Mouse (Mus musculus): ENCODE data around the gene Krt27. TPM values are rescaled to one million over a fixed set of nuclear protein-coding genes. Genes with fewer than 3 reads are reported as not detected.

Gene Krt27
- total RNA-seq, 2 experiments from 2014 or later, result not detected

DNA sequence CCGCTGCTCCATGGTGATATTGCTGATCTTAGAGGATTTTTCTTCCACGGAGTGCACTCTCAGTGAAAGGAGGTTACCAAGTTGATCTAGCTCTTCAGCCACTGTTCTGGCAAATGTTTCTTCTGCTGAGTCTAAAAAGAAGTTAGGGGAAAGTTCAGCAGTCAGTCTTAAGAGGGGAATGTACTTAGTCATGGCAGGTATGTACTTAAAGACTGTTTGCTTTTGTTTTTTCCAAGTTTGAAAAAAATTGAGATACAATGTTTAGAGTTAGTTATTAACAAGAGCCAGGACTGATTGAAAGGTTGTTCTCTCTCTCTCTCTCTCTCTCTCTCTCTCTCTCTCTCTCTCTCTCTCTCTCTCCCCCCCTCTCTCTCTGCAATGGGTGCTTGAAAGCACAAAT, 21.2 kb downstream of the Krt27 start:
- DNase-seq, result no peak

DNA sequence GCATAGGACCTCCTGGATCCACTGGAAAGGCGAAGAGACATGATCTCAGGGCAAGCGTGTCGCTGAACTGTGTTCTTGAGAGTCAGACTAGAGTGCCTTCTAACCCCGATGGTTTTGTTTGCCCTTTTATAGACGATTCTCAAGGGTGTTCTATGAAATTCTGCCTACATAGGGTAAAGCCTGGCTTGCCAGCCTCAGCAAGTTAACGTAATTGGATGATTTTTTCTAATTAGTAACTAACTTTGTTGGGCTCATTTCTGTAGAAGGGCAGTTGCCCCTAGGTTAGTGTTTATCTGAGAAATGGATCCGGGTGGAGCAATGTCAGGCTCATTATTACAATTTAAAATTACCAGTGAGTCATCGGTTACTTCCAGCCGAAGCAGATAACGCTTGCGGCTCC, 28.1 kb downstream of the Krt27 start, which contains the start of gene Krt25:
TSS of gene Krt25 (minus strand) at position 101 of the 400 bp plus-strand sequence.
- DNase-seq, result no peak

DNA sequence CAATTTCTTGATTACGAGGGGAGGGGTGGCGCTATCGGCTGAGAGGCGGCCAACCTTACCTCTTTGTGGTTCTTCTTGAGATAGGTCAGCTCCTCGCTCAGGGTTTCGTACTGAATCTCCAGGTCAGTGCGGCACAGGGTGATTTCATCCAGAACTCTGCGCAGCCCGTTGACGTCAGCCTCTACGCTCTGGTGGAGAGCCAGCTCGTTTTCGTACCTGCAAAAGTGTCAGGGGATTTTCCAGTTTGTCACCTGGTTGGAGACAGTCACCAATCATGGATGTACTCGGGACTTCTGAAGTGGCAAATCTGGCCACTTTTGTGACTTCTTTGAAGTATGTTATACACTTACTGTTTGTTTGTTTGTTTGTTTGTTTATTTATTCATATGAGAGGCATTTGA, 29.8 kb downstream of the Krt27 start:
- DNase-seq, result no peak

DNA sequence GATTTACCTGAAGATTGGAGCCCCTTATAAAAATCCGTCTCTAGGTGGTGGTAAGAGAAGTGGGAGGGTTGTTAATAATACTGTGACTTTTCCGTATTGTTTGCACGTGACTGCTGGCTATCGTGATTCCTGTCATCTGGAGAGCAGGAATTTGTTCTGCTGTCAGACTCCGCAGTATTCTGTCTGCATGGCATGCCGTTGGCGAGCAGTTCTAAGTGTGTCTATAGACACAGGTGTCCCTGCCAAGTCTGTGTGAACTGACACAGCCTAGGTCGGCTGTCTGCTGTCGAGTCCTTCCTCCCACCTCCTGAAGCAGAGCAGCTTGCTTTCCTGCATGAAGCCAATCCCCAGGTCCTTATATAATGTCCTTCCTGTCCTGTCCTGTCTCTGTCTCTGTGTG, 31.8 kb downstream of the Krt27 start:
- no peak for DNase-seq

DNA sequence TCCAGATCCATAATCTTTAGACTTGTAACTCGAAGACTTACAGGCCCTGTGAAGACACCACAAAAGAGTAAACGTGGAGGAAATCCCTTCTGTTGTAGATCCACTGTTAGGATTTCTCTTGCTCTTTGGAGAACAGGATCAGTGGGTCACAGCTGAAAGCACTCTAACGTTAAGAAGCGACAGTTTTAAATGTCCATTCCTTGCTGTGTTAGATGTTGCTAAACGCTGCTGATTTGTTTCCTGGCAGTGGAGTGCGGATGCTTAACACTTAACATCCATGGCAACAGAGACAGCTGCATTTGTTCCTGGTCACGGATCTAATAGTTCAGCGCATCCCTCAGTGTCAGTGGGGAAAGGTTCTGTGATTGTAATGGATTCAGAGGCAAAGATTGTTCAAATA, 34.4 kb downstream of the Krt27 start:
- DNase-seq, result no peak

DNA sequence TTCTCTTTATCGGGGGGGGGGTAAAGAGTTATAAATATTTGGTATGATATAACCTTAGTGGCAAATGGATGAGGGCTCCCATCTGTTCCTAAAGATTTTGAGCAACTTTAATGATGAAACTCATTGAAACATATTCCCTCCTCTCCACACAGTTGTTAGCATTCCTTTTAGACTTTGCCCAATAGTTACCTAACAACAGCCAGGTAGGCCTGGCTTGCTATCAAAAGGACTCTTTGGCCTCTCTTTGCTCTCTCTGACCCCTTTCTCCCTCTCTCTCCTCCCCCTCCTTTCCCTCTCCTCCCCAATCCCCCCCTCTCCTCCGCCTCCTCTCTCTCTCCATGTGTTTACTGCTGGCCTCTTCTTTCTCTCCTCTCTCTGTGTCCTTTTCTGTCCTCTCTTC, 36.3 kb downstream of the Krt27 start:
- DNase-seq, result no peak

DNA sequence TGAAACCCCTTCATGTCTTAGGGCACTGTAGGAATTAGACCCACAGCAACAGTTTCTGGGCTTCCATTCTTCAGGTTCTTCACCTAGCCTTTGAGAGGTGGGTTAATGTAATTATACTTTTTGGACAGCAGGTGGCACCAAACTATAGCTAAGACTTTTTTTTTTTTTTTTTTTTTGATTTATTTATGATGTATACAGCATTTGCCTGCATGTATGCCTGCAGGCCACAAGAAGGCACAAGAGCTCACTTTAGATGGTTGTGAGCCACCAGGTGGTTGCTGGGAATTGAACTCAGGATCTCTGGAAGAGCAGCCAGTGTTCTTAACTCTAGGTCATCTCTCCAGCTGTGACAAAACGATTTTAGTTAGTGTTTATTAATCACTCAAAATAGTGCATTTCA, 40.0 kb downstream of the Krt27 start:
- no peak for DNase-seq

DNA sequence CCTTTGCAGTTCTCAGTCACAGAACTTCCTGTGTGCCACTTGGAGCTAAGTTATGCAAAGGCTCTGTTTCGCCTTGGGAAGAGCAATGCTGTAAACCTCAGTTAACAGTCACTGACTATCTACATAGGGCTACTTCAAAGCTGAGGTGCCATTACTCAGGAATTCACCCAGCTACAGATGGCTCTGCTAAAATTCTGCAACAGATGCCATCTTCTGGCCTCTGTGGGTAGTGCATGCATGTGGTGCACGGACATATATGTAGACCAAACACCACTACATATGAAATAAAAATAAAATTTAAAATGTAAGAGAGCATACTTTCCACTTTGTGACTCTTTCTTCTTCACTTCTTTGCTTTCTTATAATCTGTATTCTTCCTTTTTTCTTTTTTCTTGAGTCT, 43.3 kb downstream of the Krt27 start:
- peak; percentile 72 for DNase-seq

Other genes with a start within 250 kb of the Krt27 start
- gene Ccr7, start 196.0 kb downstream of the Krt27 start, total RNA-seq (2021), result 1 to 10 TPM; 3.6 to 3.7 TPM
- 10 to 100 TPM; 53.6 to 64.9 TPM for gene Smarce1, start 120.1 kb downstream of the Krt27 start, total RNA-seq (2021)
- gene Krt222, start 107.0 kb downstream of the Krt27 start, total RNA-seq (2021), result 1 to 10 TPM; 1.8 to 3.3 TPM
- not detected for gene Krt24, start 65.8 kb downstream of the Krt27 start, total RNA-seq (2021)
- gene Krt25, start 28.2 kb downstream of the Krt27 start, total RNA-seq (2021), result under 1 TPM in 1 of 2 experiments, not detected in 1; 0.18 TPM
- gene Krt26, start 13.1 kb downstream of the Krt27 start, total RNA-seq (2021), result not detected
- under 1 TPM in 1 of 2 experiments, not detected in 1; 0.21 TPM for gene Krt28, start 23.8 kb upstream of the Krt27 start, total RNA-seq (2021)
- 1 to 10 TPM; 7.0 to 8.2 TPM for gene Krt10, start 38.3 kb upstream of the Krt27 start, total RNA-seq (2021)
- gene Krt12, start 71.2 kb upstream of the Krt27 start, total RNA-seq (2021), result not detected
- 1 to 10 TPM; 1.8 to 2.3 TPM for gene Krt20, start 87.0 kb upstream of the Krt27 start, total RNA-seq (2021)
- 10 to 100 TPM in 1 of 2 experiments, 1 to 10 TPM in 1; 4.4 to 12.8 TPM for gene Krt23, start 142.0 kb upstream of the Krt27 start, total RNA-seq (2021)
- not detected for gene Krt39, start 170.2 kb upstream of the Krt27 start, total RNA-seq (2021)
- not detected for gene Krt40, start 192.1 kb upstream of the Krt27 start, total RNA-seq (2021)
- gene Krtap3-3, start 199.8 kb upstream of the Krt27 start, total RNA-seq (2021), result not detected
- gene Krtap3-2, start 205.7 kb upstream of the Krt27 start, total RNA-seq (2021), result not detected
- gene Gm11939, start 208.4 kb upstream of the Krt27 start, total RNA-seq (2021), result not detected
- gene Krtap3-1, start 215.5 kb upstream of the Krt27 start, total RNA-seq (2021), result not detected
- gene Krtap1-5, start 229.9 kb upstream of the Krt27 start, total RNA-seq (2021), result not detected
- gene Krtap1-4, start 232.6 kb upstream of the Krt27 start, total RNA-seq (2021), result not detected
- gene Krtap1-3, start 240.2 kb upstream of the Krt27 start, total RNA-seq (2021), result not detected
- not detected for gene Krtap9-3, start 247.0 kb upstream of the Krt27 start, total RNA-seq (2021)